Mouse (Mus musculus) adrenal gland, adult 2 months (tissue): ENCODE measurements around the gene Map7d1. TPM values are rescaled to one million over a fixed set of nuclear protein-coding genes. Genes with fewer than 3 reads are reported as not detected.

Experiments
- DNase-seq: peaks from one replicate; pipeline ENCODE4 v3.0.0; 2021
- polyA plus RNA-seq: library from polyadenylated mRNA; depleted of rRNA; stranded (reverse); fragments of >200 nt; gene quantifications from 2 replicates; pipeline ENCODE4 v1.2.3, GENCODE M21; 2012; rRNA removed
- total RNA-seq, 2 experiments: library from RNA; stranded (reverse); gene quantifications; 2 replicates each; pipeline ENCODE4 v1.2.3; 2021

Map7d1 gene
- total and polyA plus RNA-seq, 3 experiments = 55.4 to 98.3 (median 68.7) TPM

DNA sequence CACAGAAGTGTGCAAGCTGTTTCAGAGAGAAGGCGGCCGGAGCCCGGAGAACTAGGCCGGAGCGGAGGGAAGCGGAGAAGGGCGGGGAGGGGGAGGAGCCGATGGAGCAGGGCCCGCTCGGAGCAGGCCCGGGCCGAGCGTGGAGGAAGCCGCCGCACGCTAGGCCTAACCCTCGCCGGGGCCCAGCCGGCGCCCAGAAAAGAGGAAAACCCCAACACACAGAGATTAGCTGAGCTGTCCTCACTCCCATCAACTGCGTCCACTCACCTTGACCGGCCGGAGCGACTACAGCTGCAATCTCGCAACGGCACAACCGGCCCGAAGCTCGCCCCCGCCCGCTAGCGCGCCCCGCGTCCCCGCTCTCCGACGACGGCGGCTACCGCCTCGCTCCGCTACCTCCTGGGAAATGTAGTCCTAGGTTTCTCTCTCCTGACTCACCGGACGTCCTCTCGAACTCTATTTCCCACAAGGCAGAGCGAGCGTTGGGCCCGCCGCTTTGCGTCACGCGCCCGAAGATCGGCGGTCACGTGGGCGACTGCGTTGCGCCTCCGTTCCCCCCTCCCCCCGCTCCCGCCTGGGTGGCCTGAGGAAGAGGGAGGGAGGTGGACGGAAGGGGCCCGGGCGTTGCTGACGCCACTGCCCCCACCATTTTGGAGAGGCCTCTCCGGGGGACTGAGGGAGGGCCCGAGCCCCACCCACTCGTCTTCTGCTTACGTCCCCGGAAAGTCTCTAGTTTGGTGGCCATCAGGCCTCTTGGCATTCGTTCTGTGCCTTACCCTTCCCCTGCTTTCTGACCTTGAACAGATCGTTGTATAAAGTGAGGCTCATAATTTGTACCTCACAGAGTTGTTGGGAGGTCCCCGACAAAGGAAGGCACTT is 53.6 kb downstream of the Map7d1 start, which contains the start of gene Thrap3:
Gene Thrap3 (minus strand): TSS at position 458 of the 879 bp plus-strand sequence.
- DNase-seq = peak; percentile 100

GRCm38 (mm10) chr4:126201514-126202302 is 54.4 kb downstream of the Map7d1 start:
- peak; percentile 68 for DNase-seq

- DNase-seq = no peak
These were observed 55.5 kb downstream of the Map7d1 start for GRCm38 (mm10) chr4:126200656-126201055.

GRCm38 (mm10) chr4:126200036-126200435 is 56.1 kb downstream of the Map7d1 start:
- no peak for DNase-seq

GRCm38 (mm10) chr4:126199556-126199955 is 56.6 kb downstream of the Map7d1 start:
- DNase-seq = peak; percentile 49

DNA sequence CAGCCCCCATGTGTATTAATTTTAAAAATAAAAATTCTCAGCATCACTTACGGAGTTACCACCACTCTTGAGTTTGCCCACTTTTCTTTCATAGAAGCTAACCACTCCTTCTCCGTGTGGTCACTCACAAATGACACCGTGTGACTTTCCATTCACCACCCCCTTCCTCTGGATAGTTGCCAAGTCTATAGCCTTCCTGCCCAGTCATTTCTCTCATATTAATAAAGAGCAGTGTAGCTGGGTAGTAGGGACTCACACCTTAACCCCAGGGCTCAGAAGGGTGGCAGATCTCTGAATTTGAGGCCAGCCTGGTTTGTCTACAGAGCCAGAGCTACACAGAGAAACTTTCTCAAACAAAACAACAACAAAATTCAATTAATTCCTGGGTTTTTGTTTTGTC is 58.7 kb downstream of the Map7d1 start:
- DNase-seq = peak; percentile 52

DNA sequence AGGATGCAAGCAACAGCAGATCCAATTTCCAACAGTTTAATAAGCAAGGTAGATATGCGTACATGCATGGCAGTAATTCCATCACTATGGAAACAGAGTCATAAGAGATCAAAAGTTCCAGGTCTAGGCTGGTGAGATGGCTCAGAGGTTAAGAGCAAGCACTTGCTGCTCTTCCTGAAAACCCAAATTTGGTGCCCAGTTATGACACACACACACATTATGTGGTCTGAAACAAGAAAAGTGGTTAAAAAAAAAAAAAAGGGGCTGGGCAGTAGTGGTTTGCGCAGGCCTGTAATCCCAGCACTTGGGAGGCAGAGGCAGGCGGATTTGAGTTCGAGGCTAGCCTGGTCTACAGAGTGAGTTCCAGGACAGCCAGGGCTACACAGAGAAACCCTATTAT is 61.2 kb downstream of the Map7d1 start:
- DNase-seq = no peak

DNA sequence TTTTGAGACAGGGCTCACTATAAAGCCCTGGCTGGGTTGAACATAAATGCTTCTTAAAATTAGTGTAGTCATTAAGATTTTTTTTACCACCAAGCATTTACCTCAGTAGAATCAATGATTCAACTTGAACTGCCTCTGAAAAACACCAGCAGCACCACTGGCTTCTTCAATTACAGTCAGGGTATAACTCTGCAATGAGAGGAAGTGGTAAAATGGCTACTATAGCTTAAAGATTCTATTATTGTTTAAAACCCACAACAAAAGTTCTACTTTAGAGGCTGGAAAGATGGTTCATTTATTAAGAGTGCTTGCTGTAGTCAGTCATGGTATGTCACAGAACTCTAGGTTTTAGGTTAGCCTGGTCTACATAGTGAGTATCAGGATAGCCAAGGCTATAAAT is 61.9 kb downstream of the Map7d1 start:
- DNase-seq = no peak

DNA sequence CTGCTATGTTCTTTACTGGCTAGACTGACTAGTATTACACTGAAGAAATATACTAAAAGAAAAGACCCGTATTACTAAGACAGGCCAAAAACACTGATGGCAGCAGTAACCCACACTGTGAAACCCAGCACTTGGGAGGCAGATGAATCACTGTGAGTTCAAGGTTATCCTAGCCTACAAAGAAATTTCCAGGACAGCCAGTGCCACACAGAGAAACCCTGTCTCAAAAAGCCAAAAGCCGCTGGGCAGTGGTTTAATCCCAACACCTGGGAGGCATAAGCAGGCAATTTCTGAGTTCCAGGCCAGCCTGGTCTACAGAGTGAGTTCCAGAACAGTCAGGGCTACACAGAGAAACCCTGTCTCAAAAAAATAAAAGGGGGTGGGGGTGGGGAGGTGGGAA is 65.5 kb downstream of the Map7d1 start:
- peak; percentile 76 for DNase-seq

GRCm38 (mm10) chr4:126187096-126187495 is 69.0 kb downstream of the Map7d1 start:
- DNase-seq = no peak

- no peak for DNase-seq
These were observed 73.1 kb downstream of the Map7d1 start for GRCm38 (mm10) chr4:126183034-126183433.

Other genes with a start within 250 kb of the Map7d1 start
- 1 to 10 TPM; 1.5 to 1.6 TPM for gene Csf3r, start 231.8 kb downstream of the Map7d1 start, total RNA-seq
- 3.1 TPM in 2 replicates for gene Csf3r, start 231.8 kb downstream of the Map7d1 start, polyA plus RNA-seq
- 100 to 1,000 TPM in 1 of 2 experiments, 10 to 100 TPM in 1; 77.2 to 112 TPM for gene Mrps15, start 209.4 kb downstream of the Map7d1 start, total RNA-seq
- gene Mrps15, start 209.4 kb downstream of the Map7d1 start, polyA plus RNA-seq = 196 TPM in 2 replicates
- 10 to 100 TPM in 1 of 2 experiments, 1 to 10 TPM in 1; 9.5 to 10.9 TPM for gene Oscp1, start 197.8 kb downstream of the Map7d1 start, total RNA-seq
- 1.6 and 2.1 TPM in 2 replicates for gene Oscp1, start 197.8 kb downstream of the Map7d1 start, polyA plus RNA-seq
- 10 to 100 TPM; 23.4 to 30.7 TPM for gene Lsm10, start 159.7 kb downstream of the Map7d1 start, total RNA-seq
- 29.3 and 32.5 TPM in 2 replicates for gene Lsm10, start 159.7 kb downstream of the Map7d1 start, polyA plus RNA-seq
- gene Stk40, start 152.4 kb downstream of the Map7d1 start, total RNA-seq = 10 to 100 TPM; 43.0 to 56.0 TPM
- 33.2 and 33.5 TPM in 2 replicates for gene Stk40, start 152.4 kb downstream of the Map7d1 start, polyA plus RNA-seq
- 10 to 100 TPM; 13.3 to 35.0 TPM for gene Eva1b, start 108.6 kb downstream of the Map7d1 start, total RNA-seq
- gene Eva1b, start 108.6 kb downstream of the Map7d1 start, polyA plus RNA-seq = 111 and 156 TPM in 2 replicates
- gene Sh3d21, start 92.9 kb downstream of the Map7d1 start, total RNA-seq = 1 to 10 TPM; 2.5 to 3.2 TPM
- gene Sh3d21, start 92.9 kb downstream of the Map7d1 start, polyA plus RNA-seq = 1.4 and 1.8 TPM in 2 replicates
- gene Thrap3, start 53.6 kb downstream of the Map7d1 start, total RNA-seq = 100 to 1,000 TPM; 169 to 173 TPM
- 29.1 and 36.8 TPM in 2 replicates for gene Thrap3, start 53.6 kb downstream of the Map7d1 start, polyA plus RNA-seq
- 100 to 1,000 TPM in 1 of 2 experiments, 10 to 100 TPM in 1; 85.8 to 103 TPM for gene Trappc3, start 6.0 kb upstream of the Map7d1 start, total RNA-seq
- 16.2 and 16.5 TPM in 2 replicates for gene Trappc3, start 6.0 kb upstream of the Map7d1 start, polyA plus RNA-seq
- 1 to 10 TPM; 1.4 to 6.1 TPM for gene Col8a2, start 30.4 kb upstream of the Map7d1 start, total RNA-seq
- gene Col8a2, start 30.4 kb upstream of the Map7d1 start, polyA plus RNA-seq = 1.9 TPM in 2 replicates
- 10 to 100 TPM; 26.2 to 34.9 TPM for gene Adprhl2, start 65.4 kb upstream of the Map7d1 start, total RNA-seq
- gene Adprhl2, start 65.4 kb upstream of the Map7d1 start, polyA plus RNA-seq = 45.8 and 46.5 TPM in 2 replicates
- 1 to 10 TPM; 3.2 to 3.3 TPM for gene Tekt2, start 69.3 kb upstream of the Map7d1 start, total RNA-seq
- gene Tekt2, start 69.3 kb upstream of the Map7d1 start, polyA plus RNA-seq = 2.9 and 4.8 TPM in 2 replicates
- 10 to 100 TPM; 15.8 to 22.5 TPM for gene Ago3, start 173.2 kb upstream of the Map7d1 start, total RNA-seq
- 19.7 and 21.0 TPM in 2 replicates for gene Ago3, start 173.2 kb upstream of the Map7d1 start, polyA plus RNA-seq
- 10 to 100 TPM; 28.1 to 36.6 TPM for gene Ago1, start 212.2 kb upstream of the Map7d1 start, total RNA-seq
- gene Ago1, start 212.2 kb upstream of the Map7d1 start, polyA plus RNA-seq = 10.6 and 17.2 TPM in 2 replicates